Mouse (Mus musculus) ES-Bruce4 (cell line): Measurements from ENCODE around the gene Ces1b. TPM values are rescaled to one million over a fixed set of nuclear protein-coding genes. Genes with fewer than 3 reads are reported as not detected.
A peak's percentile ranks its signal among the peaks of the same experiment; 100 is the strongest.

Experiments
- H3K27ac ChIP-seq: 2 replicates; pipeline ENCODE4 v1.5.1; 2012; ENCODE audit warnings: low read length, inconsistent platforms; ENCODE audit not compliant: insufficient read depth
- H3K27me3 ChIP-seq: 2 replicates; pipeline ENCODE4 v1.6.1; 2012; ENCODE audit warnings: mild to moderate bottlenecking, low read length, inconsistent platforms; ENCODE audit not compliant: control insufficient read depth, poor library complexity, insufficient read depth, severe bottlenecking
- H3K36me3 ChIP-seq: 2 replicates; pipeline ENCODE4 v1.6.1; 2012; ENCODE audit warnings: inconsistent platforms, mild to moderate bottlenecking, low read length, moderate library complexity; ENCODE audit not compliant: control insufficient read depth, poor library complexity, insufficient read depth, severe bottlenecking
- H3K4me1 ChIP-seq: one replicate; pipeline ENCODE4 v1.8.1; 2011; ENCODE audit warnings: low read length; ENCODE audit not compliant: control insufficient read depth, insufficient read depth
- H3K4me3 ChIP-seq: 2 replicates; pipeline ENCODE4 v1.5.1; 2011; ENCODE audit warnings: low read depth, mild to moderate bottlenecking, low read length
- H3K9ac ChIP-seq: 2 replicates; pipeline ENCODE4 v1.6.1; 2012; ENCODE audit warnings: low read depth, mild to moderate bottlenecking, inconsistent platforms; ENCODE audit not compliant: poor library complexity, severe bottlenecking
- H3K9me3 ChIP-seq: replicated peaks from 2 replicates; pipeline ENCODE4 v1.6.1; 2012; ENCODE audit warnings: mild to moderate bottlenecking, low read length, inconsistent platforms; ENCODE audit not compliant: control insufficient read depth, poor library complexity, insufficient read depth, severe bottlenecking
- CTCF ChIP-seq: IDR thresholded peaks from one replicate; pipeline ENCODE4 v1.8.1; 2011; ENCODE audit warnings: low read depth, low read length
- EP300 ChIP-seq: IDR thresholded peaks from 2 replicates; pipeline ENCODE4 v1.6.1; 2011; ENCODE audit warnings: low read depth, low read length; ENCODE audit not compliant: insufficient read depth
- POLR2A ChIP-seq: IDR thresholded peaks from one replicate; pipeline ENCODE4 v1.8.1; 2011; ENCODE audit warnings: low read length; ENCODE audit not compliant: insufficient read depth
- polyA plus RNA-seq: library from polyadenylated mRNA; stranded (reverse); fragments of >200 nt; gene quantifications from 2 replicates; pipeline ENCODE4 v1.2.4, GENCODE M21; 2011; ENCODE audit warnings: low read depth; ENCODE audit not compliant: missing spikeins, insufficient read depth, insufficient read length

Gene Ces1b
- polyA plus RNA-seq, 1 experiment: not detected

DNA sequence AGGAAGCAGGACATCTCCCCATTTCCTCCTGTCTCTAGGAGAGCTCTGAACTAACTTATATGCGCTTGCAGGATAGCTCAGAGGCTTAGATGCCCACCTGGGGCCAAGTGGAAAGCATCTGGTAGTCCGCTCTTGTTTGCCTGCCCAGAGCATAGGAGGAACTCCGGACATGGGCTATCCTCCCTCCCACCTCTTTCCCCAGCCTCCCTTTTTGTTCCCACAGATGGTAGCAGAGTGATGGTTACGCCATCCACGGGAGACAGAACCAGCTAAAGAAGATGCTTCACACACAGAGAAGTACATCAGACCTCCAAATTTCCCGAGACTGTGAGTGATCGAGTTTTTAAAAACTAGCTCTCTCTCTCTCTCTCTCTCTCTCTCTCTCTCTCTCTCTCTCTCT, 8.4 kb upstream of the Ces1b start:
- H3K27ac ChIP-seq: no peak overlapping the region
- H3K9me3 ChIP-seq: no peaks in the 10 kb centered on the region
- H3K36me3 ChIP-seq: no peaks in the 10 kb centered on the region
- H3K4me3 ChIP-seq: no peak overlapping the region
- no peaks in the 10 kb centered on the region for H3K4me1 ChIP-seq
- TF ChIP-seq CTCF (no peak), POLR2A (no peak), EP300 (no peak)
- H3K9ac ChIP-seq: no peak overlapping the region
- H3K27me3 ChIP-seq: no peaks in the 10 kb centered on the region

DNA sequence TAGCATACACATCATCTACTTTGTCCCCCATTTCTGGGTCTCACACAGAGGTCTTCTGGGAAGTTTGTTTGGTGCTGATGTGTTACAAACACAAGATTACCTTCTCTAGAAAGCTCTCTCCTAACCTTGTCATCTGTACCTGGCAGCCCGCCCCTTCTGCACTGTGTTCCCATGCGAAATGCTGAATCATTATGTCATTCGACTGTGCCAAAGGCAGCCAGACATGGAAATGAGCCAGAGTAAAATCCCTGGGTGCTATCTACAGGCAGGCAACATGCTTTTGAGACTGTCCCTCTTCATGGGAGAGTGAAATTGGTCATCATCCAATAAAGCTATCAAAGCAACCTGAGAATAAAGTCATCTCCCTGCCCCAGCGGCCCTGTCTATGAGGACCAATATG, 4.6 kb downstream of the Ces1b start:
- Histone ChIP-seq H3K4me3 (no peak overlapping the region), H3K4me1 (no peaks in the 10 kb centered on the region), H3K9ac (no peak overlapping the region), H3K9me3 (no peaks in the 10 kb centered on the region; the same call in 1 of the 2 replicates), H3K27ac (no peak overlapping the region), H3K36me3 (no peaks in the 10 kb centered on the region), H3K27me3 (no peaks in the 10 kb centered on the region)
- TF ChIP-seq CTCF (no peak), EP300 (no peak), POLR2A (no peak)

DNA sequence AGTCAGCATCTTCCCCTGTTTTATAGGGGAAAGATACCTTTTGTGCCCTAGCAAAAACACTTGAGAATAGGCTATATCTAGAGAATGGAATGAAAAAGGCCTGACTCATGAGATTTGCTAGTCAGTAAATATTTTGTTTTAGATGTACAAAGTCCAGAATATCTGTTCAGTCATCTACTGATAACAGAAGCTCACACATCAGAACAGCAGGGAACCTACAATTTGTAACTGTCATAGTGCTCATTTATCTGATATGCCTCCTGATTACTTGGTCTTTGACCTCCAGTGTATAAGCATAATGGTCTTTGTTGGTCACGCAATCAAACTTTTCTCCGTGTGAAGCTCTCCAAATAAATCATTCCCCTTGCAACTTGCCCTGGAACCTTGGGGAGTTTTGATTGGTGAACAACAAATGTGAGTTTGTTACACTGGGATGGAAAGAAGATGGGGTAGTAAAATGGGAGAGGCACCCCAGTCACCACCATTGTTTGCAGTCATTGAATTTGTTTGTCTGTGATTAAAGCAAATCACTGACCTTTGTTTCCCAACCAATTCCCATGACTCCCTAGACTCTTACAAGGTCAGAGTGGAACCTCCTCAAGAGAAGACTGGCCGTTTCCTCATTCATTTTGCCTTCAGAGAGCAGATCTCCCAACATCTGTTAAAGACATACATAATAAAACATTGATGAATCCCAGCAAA, 16.2 kb downstream of the Ces1b start:
- Histone ChIP-seq H3K9me3 (no peaks in the 10 kb centered on the region), H3K9ac (no peak overlapping the region), H3K27me3 (no peaks in the 10 kb centered on the region), H3K4me3 (no peak overlapping the region), H3K36me3 (no peaks in the 10 kb centered on the region), H3K27ac (no peak overlapping the region), H3K4me1 (no peaks in the 10 kb centered on the region)
- TF ChIP-seq EP300: no peak
- no peak for TF ChIP-seq POLR2A
- TF ChIP-seq CTCF: no peak

DNA sequence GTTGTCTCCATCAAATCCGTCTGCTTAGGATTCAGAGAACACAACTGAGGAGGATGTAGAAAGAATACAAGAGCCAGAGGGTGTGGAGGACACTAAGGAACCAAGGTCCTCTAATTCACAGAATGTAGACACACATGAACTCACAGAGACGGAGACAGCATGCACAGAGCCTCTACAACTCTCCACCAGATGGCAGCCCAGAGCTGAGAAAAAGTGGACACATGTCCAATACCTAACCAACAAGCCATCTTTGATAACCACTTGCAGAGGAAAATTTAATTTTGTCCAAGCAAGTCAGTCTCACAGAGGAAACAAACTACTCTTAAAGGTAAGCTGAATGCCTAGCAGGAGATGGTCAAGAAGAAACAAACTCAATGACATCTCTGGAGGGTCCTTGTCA, 20.6 kb downstream of the Ces1b start:
- H3K9ac ChIP-seq: no peak overlapping the region
- H3K9me3 ChIP-seq: no peaks in the 10 kb centered on the region; the same call in 1 of the 2 replicates
- no peaks in the 10 kb centered on the region for H3K36me3 ChIP-seq
- H3K4me3 ChIP-seq: no peak overlapping the region
- TF ChIP-seq CTCF: peak; percentile 54
- TF ChIP-seq EP300: no peak
- no peak for TF ChIP-seq POLR2A
- no peaks in the 10 kb centered on the region for H3K27me3 ChIP-seq
- no peak overlapping the region for H3K27ac ChIP-seq
- no peaks in the 10 kb centered on the region for H3K4me1 ChIP-seq

DNA sequence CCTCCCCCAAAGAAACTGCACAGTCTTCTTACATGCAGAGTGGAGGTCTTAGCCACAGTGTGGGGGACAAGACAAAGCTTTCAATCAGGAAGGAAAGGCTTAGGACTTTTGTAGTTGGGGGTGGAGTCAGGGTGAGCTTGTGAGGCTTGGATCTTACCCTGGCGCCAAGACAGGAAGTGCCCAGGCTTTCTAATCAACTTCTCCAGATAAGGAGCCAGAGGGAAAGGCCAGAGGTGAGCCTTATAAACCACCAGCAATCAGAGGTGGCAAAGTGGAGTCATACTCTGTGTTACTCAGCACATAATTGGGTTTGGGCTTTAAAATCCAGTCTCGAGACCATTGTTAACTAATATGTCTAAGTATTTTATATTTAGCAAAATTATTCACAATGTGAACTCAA, 24.6 kb downstream of the Ces1b start:
- no peak overlapping the region for H3K27ac ChIP-seq
- peaks cover 8% of the 10 kb centered on the region for H3K9me3 ChIP-seq
- H3K36me3 ChIP-seq: no peaks in the 10 kb centered on the region
- no peak for TF ChIP-seq EP300
- TF ChIP-seq CTCF: no peak
- no peak overlapping the region for H3K9ac ChIP-seq
- no peaks in the 10 kb centered on the region for H3K4me1 ChIP-seq
- no peak overlapping the region for H3K4me3 ChIP-seq
- H3K27me3 ChIP-seq: no peaks in the 10 kb centered on the region

DNA sequence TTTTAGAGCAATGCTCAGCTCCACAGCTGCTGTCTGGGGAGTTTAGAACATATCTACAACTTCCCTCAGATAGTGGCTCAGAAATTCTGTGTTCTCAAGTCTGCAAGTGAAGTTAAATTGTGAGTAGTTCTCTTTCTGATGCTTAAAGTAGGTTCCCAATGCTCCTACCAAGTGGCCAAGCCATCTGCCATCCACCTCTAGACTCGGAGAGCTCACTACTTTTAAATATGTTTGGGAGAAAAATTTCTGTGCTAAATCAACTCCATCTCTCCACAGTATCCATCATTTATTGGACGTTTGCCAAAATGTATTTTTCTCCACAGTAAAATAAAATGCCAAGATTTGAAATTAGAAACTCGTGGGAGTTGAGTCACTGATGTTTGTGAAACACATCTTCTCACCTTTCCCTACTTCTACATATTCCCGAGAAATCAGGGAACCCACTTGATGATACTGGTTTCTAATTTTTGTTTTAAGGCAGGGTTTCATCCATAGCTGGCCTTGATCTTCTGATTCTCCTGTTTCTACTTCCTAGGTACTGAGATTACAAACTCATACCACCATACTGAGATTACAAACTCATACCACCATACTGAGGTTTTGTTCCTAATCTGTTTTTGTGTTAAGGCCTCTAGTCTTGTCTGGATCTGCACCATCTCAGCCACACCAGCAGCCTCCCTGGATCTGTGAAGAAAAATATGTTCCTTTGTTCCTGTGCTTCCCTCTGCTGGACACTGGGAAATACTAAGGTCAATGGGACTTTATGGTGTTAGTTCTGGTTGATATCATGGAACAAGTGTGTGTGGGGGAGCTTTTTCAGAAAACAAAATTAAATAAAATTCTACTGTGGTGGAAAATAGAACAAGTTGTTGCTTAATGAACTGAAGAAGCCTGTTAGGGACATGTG, 31.1 kb downstream of the Ces1b start:
- H3K4me1 ChIP-seq: no peaks in the 10 kb centered on the region
- no peak overlapping the region for H3K4me3 ChIP-seq
- no peaks in the 10 kb centered on the region for H3K27me3 ChIP-seq
- TF ChIP-seq POLR2A (no peak), CTCF (no peak), EP300 (no peak)
- H3K9ac ChIP-seq: no peak overlapping the region
- no peaks in the 10 kb centered on the region for H3K36me3 ChIP-seq
- H3K27ac ChIP-seq: no peak overlapping the region
- peaks cover 25% of the 10 kb centered on the region for H3K9me3 ChIP-seq
